Mouse (Mus musculus) layer of hippocampus, postnatal 10 days (tissue): ENCODE measurements at regions not wholly inside any gene's neighbourhood (a gene's known extent, or its start where the extent isn't known, plus 50 kb on each side); places are given as distances from the start of the nearest gene placed in this dataset.

ENCODE experiments used
- DNase-seq, 2 experiments: peaks; one replicate each; pipeline ENCODE4 v3.0.0; 2021; ENCODE audit warnings: low spot score in 2 of 2
- microRNA-seq, 2 experiments: library from miRNA; unstranded; fragments of <30 nt; microRNA quantifications; one replicate each; pipeline ENCODE4 v1.2.0; 2021

- DNase-seq: no peak
These were observed 200.4 kb upstream of the Arpp21 start for GRCm38 (mm10) chr9:112436094-112436493.

GRCm38 (mm10) chr9:112431920-112432437, 196.2 kb upstream of the Arpp21 start:
- no peak for DNase-seq

- DNase-seq: no peak
These were observed 193.5 kb upstream of the Arpp21 start for GRCm38 (mm10) chr9:112429196-112429595.

- DNase-seq: no peak
These were observed 170.1 kb upstream of the Arpp21 start for GRCm38 (mm10) chr9:112405772-112406315.

GRCm38 (mm10) chr9:112370746-112371145, 135.0 kb upstream of the Arpp21 start:
- no peak for DNase-seq

GRCm38 (mm10) chr9:112367291-112367690, 131.6 kb upstream of the Arpp21 start:
- DNase-seq: no peak

- DNase-seq: peak; percentile 17 to 23
These were observed 125.6 kb upstream of the Arpp21 start for GRCm38 (mm10) chr9:112361355-112361754.

- no peak for DNase-seq
These were observed 123.1 kb upstream of the Arpp21 start for GRCm38 (mm10) chr9:112358711-112359298.

- no peak for DNase-seq
These were observed 117.5 kb upstream of the Arpp21 start for GRCm38 (mm10) chr9:112353196-112353595.

GRCm38 (mm10) chr9:112348942-112349341, 113.2 kb upstream of the Arpp21 start:
- DNase-seq: no peak

GRCm38 (mm10) chr9:112344792-112345191, 109.1 kb upstream of the Arpp21 start:
- DNase-seq: no peak

- no peak for DNase-seq
These were observed 104.6 kb upstream of the Arpp21 start for GRCm38 (mm10) chr9:112340363-112340762.

- DNase-seq: no peak
These were observed 84.3 kb upstream of the Arpp21 start for GRCm38 (mm10) chr9:112320016-112320415.

- DNase-seq: no peak
These were observed 73.2 kb upstream of the Arpp21 start for GRCm38 (mm10) chr9:112308950-112309349.

- DNase-seq: no peak
These were observed 72.1 kb upstream of the Arpp21 start for GRCm38 (mm10) chr9:112307837-112308236.

- no peak for DNase-seq
These were observed 56.1 kb upstream of the Arpp21 start for GRCm38 (mm10) chr9:112291875-112292274.

Small RNAs in the stretch of these regions (microRNA-seq; reads per million reads assigned to microRNA genes)
- 0 reads per million in 2 experiments for gene Gm27847
